Mouse (Mus musculus): ENCODE measurements around the gene Fem1b. TPM values are rescaled to one million over a fixed set of nuclear protein-coding genes. Genes with fewer than 3 reads are reported as not detected.

The Fem1b gene
- total RNA-seq, 2 experiments from 2014 or later, result 112 TPM

Other genes with a start within 250 kb of the Fem1b start
- 1 to 10 TPM; 1.3 to 1.4 TPM for gene Itga11, start 134.1 kb downstream of the Fem1b start, total RNA-seq (2021)
- 10 to 100 TPM; 11.2 to 11.5 TPM for gene Cln6, start 26.9 kb upstream of the Fem1b start, total RNA-seq (2021)
- 1 to 10 TPM; 1.1 to 1.5 TPM for gene Calml4, start 46.1 kb upstream of the Fem1b start, total RNA-seq (2021)
- gene Pias1, start 176.0 kb upstream of the Fem1b start, total RNA-seq (2021), result 10 to 100 TPM; 55.2 to 55.8 TPM

Measured in left cerebral cortex, postnatal 14 days (tissue).